Mouse (Mus musculus) central nervous system, embryonic 18 days (tissue): Measurements from ENCODE around the gene Ets2. TPM values are rescaled to one million over a fixed set of nuclear protein-coding genes. Genes with fewer than 3 reads are reported as not detected.

Experiments
- polyA plus RNA-seq: library from polyadenylated mRNA; depleted of rRNA; stranded (reverse); fragments of >200 nt; gene quantifications from 2 replicates; pipeline ENCODE4 v1.2.3, GENCODE M21; 2012; rRNA removed

Gene Ets2
- 17.3 and 18.8 TPM in 2 replicates for polyA plus RNA-seq

GRCm38 (mm10) chr16:95701802-95702561 lies at the start of gene Ets2:
Gene Ets2 (plus strand): TSS chr16:95702075.

Other genes starting within 250 kb of the Ets2 start
- gene Erg, start 115.5 kb upstream of the Ets2 start, polyA plus RNA-seq = 3.5 and 4.2 TPM in 2 replicates